Mouse (Mus musculus) retina, embryonic 14.5 days (tissue): ENCODE data around the gene Acsm3.

Source experiments
- DNase-seq: peaks from one replicate; pipeline ENCODE4 v3.0.0-alpha.2; 2015; ENCODE audit warnings: low spot score

Gene Acsm3

DNA sequence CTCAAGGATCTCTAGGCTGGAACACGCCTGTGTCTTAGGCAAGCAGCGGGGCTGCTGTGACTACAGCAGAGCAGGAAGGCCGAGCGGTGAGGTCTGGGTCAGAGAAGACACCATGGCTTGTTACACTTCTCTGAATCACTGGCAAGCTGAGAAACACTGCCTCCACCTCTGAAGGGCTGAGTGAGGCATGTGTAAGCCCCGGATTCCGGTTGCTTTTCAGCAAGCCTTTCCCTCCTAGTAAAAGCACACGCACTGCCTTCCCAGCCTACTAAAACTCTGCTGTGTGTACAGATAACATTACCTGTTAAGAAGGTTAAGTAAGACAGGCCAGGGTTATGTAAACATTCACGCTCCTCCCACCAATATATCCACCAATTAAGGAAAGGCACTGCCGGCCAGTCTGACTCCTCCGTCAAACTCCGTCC is at the start of gene Acsm3:
Gene Acsm3 (plus strand): TSS at position 397 of the 425 bp plus-strand sequence.
- DNase-seq: no peak

- DNase-seq: no peak
These were observed 46.6 kb upstream of the Acsm3 start for GRCm38 (mm10) chr7:119714111-119714510.

DNA sequence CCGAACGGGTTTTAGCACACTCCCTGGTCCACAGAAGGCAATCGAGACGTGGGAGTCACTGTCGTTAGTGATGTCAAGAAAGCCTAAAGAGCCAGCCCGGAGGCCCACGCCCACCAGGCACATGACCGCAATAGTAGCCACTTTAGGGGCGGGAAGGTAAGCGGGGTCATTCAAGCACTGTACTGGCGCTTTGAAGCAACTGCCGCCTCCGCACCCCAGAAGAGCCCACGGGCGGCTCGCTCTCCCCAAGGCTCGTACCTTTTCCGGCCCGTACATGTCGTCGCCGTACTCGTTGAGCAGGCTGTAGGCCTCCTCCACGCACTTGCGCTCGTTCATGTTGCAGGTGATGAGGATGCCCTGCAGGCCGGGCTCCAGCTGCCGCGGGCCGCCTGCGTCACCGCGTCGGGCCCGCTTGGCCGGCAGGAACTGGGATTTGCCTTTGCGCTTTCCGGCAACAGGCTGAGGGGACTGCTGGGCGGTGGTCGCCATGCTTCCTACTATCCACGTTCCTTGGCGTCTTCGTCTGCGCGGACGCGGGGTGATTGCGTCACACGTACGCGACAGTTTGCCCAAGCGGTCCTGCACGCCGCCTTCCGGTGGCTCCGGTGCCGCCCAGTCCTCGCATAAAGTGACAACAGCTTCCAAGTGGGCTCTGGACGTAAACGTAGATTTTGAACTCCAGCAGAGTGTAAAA is 40.3 kb upstream of the Acsm3 start, which contains the start of gene Thumpd1:
Gene Thumpd1 (minus strand): TSS at position 546 of the 694 bp plus-strand sequence.
- peak; percentile 95 for DNase-seq

DNA sequence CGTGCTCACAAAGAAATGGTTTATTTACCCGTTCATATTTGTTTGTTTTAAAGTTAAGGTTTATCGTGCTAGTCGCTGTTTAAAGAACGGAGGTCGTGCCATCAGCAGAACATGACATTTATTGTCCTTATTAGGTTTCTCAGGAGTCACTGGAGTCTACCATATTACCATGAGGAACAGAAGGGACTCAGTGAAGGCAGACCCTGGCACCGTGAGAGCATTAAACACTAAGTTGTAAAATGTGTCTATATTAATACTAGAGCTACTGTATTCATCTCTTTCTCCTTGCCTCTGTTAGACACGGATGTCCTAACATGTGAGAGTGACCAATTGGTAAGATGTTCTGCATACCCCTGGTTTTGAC is 39.8 kb upstream of the Acsm3 start:
- no peak for DNase-seq

DNA sequence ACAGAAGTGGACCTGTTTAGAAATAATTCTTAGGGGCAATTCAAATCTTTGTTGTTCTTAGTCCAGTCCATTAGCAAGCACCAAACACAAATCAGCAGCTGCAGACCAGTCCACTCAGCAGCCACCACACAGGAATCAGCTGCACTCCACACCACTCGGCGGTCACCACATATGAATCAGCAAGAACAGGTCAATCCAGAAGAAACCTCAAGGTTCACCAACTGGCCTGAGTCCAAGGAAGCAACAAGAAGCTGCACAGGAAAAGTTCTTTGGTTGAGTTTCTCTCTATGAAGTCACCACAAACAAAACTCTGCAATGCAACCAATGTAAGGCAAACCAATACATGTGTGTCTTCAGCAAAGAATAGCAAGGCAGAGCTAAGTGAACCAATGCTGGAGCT is 33.1 kb upstream of the Acsm3 start:
- no peak for DNase-seq

DNA sequence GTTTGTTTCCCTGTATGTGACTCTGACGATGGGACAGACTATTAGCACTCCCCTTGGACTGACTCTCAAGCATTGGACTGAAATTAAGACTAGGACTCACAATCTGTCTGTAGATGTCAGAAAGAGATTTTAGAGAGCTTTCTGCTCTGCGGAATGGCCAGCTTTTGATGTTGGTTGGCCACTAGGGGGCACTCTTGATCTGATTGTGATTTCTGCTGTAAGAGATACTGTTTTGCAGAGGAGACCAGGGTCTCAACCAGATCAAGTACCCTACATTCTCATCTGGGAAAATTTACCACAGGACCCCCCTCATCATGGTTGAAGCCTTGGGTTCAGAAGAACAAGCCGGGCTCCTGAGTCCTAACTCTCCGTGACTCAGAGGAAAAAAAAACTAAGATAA is 29.5 kb upstream of the Acsm3 start:
- peak; percentile 61 for DNase-seq

- no peak for DNase-seq
These were observed 21.8 kb upstream of the Acsm3 start for GRCm38 (mm10) chr7:119738877-119739276.

- DNase-seq: peak; percentile 37
These were observed 20.8 kb upstream of the Acsm3 start for GRCm38 (mm10) chr7:119739798-119740468.

- peak; percentile 66 for DNase-seq
These were observed 16.4 kb upstream of the Acsm3 start for GRCm38 (mm10) chr7:119744321-119744720.

DNA sequence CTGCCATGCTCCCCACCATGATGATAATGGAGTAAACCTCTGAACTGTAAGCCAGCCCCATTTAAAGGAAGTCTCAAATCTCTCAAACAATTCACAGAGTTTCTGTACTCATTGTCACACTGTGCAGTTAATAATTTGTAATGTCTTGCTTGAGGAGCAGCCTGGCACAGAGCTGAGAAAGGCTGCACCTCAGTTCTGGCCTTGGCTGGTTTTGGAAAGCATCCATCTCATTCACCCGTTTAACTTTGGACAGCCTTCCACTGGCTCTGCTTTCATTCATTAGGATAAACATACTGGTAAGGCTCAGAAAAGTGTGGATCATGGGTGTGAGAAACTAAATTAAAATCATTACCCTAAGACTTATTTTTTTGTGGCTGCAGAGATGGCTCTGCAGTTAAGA is 14.9 kb upstream of the Acsm3 start:
- no peak for DNase-seq

DNA sequence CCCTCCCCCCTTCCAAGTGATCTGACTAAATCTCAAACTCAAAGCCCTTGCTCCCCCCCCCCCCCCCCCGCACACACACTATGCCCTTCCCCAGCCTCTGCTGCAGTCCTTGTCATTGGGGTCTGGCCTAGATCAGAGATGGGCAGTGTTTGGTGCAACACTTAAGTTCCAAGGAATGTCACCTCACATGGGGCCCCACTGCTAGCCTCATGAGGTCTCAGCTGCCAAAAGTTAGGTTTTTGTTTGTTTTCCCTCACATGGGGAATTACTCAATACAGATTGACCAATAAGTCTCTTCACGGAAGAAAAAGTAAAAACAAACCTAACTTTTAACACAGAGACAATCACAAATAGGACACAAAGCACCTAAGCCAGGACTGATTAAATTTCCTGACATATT is 12.0 kb upstream of the Acsm3 start:
- no peak for DNase-seq

DNA sequence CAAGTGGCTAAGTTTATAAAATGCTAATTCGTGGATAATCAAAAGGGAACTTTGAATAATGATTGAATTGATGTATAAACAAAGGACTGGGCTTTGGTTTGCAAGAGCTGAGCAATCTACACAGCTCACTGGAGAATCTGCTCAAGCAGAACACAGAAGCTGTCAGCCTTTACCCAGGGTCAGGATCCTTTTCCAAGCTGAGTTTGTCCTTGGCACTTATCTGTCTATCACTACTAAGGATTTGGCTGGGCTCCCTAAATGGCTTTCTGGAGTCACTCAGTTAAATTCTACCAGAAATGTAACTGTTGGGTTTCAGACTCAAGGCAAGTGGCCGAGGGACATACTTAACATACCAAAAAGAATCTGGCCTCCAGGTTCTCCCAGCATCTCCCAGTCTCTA is 10.8 kb upstream of the Acsm3 start:
- no peak for DNase-seq

DNA sequence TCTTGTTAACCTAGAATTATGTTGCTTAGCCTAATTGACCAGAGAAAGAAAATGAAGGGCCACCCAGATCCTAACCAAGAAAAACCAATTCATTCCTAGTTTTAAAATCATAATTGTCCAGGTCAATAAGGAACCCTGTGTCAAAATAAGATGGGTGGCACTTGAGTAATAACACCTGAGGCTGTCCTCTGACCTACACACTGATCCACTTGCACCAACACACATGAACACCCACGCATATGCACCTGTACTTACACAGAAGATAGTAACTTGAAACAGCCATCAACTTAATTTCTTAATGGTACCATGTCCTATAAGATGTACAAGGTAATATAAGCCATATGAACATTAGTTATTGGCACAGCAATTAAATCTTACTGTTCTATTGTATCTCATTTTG is 7.0 kb upstream of the Acsm3 start:
- no peak for DNase-seq

- no peak for DNase-seq
These were observed 1.5 kb downstream of the Acsm3 start for GRCm38 (mm10) chr7:119762166-119762697.

- no peak for DNase-seq
These were observed 3.7 kb downstream of the Acsm3 start for GRCm38 (mm10) chr7:119764377-119764776.

- no peak for DNase-seq
These were observed 6.3 kb downstream of the Acsm3 start for GRCm38 (mm10) chr7:119766996-119767395.

DNA sequence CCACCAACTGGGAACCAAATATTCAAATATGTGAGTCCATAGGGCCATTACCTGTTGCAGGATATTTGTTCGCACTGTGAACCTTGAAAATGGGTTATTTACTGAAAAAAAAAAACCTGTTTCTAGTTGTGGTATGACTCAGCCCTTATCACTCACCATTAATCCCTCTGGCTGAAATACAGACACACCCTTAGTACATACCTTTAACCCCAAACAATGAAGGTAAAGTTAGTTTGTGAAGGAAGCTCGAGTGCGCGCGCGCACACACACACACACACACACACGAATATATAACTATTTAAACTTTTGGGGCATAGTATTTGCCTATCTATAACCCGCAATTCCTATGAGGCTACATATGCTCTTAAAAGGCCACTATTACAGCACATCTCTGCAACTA is 9.2 kb downstream of the Acsm3 start:
- no peak for DNase-seq

- no peak for DNase-seq
These were observed 22.7 kb downstream of the Acsm3 start for GRCm38 (mm10) chr7:119783453-119783852.

DNA sequence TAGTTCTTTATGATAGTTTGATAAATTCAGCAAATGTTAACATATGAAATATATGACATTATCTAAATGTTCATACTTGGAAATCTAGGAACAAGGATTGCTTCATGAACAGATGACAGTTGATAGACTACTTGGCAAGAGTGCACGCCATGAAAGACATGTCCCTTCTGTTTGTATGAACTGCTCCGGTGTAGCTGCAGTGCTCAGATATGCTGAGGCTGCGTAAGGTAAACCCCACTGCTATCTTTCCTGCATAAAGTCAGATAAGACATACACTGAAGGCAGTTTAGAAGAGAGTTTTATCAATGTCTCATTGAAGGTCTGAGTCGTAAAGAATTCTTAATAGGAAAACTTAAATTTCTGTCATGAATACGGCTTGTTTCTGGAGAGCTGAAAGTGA is 24.2 kb downstream of the Acsm3 start:
- no peak for DNase-seq

GRCm38 (mm10) chr7:119789024-119789423 is 28.3 kb downstream of the Acsm3 start:
- no peak for DNase-seq

DNA sequence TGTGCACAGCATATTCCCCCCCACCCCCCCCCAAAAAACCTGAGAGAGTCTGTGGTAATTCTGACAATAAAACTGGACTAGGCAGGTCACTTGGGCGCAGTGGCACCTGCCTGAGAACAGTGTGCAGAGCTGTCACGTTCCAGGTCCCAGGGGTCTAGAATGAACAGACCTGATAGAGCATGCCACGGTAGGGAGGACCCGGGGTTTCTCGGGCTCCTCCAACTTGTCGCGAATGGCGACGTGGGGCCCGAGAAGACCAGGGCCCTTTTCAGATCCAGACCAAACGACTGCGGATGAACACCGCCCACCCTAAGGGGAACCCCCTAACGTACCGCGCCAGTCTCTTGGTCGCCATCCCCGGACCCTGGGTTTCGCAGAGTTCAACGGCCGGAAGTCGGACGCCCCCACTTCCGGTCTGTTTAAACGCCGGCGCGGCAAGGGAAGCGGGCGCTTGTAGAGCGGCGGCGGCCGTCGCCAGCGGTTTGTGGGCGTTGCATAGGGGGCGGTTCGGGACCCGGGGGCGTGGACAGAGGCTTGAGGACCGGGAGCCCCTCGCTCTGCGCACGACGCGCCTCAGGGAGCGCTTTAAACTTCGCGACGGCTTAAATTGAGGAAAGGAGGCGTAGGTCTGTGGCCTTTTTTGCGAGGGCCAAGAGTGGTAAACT is 33.0 kb downstream of the Acsm3 start, which contains the start of the genes Rexo5 and Eri2:
Gene Rexo5 (plus strand): TSS at position 421 of the 665 bp plus-strand sequence.
Gene Eri2 (minus strand): TSS at position 473 of the 665 bp plus-strand sequence.
- peak; percentile 93 for DNase-seq

- no peak for DNase-seq
These were observed 33.5 kb downstream of the Acsm3 start for GRCm38 (mm10) chr7:119794251-119794638.

GRCm38 (mm10) chr7:119795311-119795710 is 34.6 kb downstream of the Acsm3 start:
- DNase-seq: peak; percentile 5
